Comparison of ENCODE assay signal across 15 mouse cellular contexts in genomic region chr13:84448514-84448913, GRCm38 (mm10).
DNase-seq lines count a peak whose midpoint lies in the region; ATAC-seq lines count a peak whose summit lies in the region.
"Had no signal": no experiment of that assay in that cellular context is flagged by ENCODE, and none has a peak within 500 bp of the region (broad histone marks: within the 10 kb centered on the region; RNA-seq: fewer than 3 reads in every experiment).

No protein-coding gene starts in this region.

- ATAC-seq in forebrain, embryonic 12.5 days (ENCODE audit: low FRiP score): no peak; the same call in 1 of the 2 replicates
- ATAC-seq in forebrain, embryonic 11.5 days (replicated peaks; ENCODE audit: low FRiP score): no peak; the same call in none of the 2 replicates
- ATAC-seq in midbrain, embryonic 12.5 days (ENCODE audit: low FRiP score, low read depth): peak; percentile 0; the same call in 1 of the 2 replicates
- ATAC-seq in neural tube, embryonic 14.5 days (ENCODE audit: low read depth): peak; percentile 38; the same call in 1 of the 2 replicates
- ATAC-seq: CD4-positive, CD25-positive, alpha-beta regulatory T cell, adult 4 months; inflammation-experienced regulatory T-cells, adult 6 months had no signal

- no peak overlapping the region for H3K4me2 ChIP-seq in forebrain, embryonic 12.5 days
- no peak overlapping the region for H3K4me2 ChIP-seq in forebrain, embryonic 11.5 days (ENCODE audit: low read depth, low read length, severe bottlenecking)
- no peak overlapping the region for H3K4me2 ChIP-seq in midbrain, embryonic 12.5 days (replicated peaks)
- H3K4me2 ChIP-seq in neural tube, embryonic 14.5 days (ENCODE audit: low read depth, low read length): no peak overlapping the region

- intact Hi-C loops in heart, postnatal 14 days (cut with DNase I): no loop called here

- peaks cover 22% of the 10 kb centered on the region for H3K4me1 ChIP-seq in forebrain, embryonic 12.5 days
- H3K4me1 ChIP-seq in forebrain, embryonic 11.5 days (replicated peaks; ENCODE audit: control insufficient read depth, insufficient read depth, low read length): peaks cover 5% of the 10 kb centered on the region; the same call in 1 of the 2 replicates
- H3K4me1 ChIP-seq in hindbrain, embryonic 10.5 days (replicated peaks): peaks cover 14% of the 10 kb centered on the region
- peaks cover 19% of the 10 kb centered on the region for H3K4me1 ChIP-seq in midbrain, embryonic 12.5 days
- no peaks in the 10 kb centered on the region for H3K4me1 ChIP-seq in neural tube, embryonic 14.5 days (ENCODE audit: control insufficient read depth, insufficient read depth, low read length)

- H3K9me3 ChIP-seq in forebrain, embryonic 12.5 days: no peaks in the 10 kb centered on the region
- H3K9me3 ChIP-seq in forebrain, embryonic 11.5 days (ENCODE audit: control insufficient read depth, low read length): no peaks in the 10 kb centered on the region
- no peaks in the 10 kb centered on the region for H3K9me3 ChIP-seq in hindbrain, embryonic 10.5 days
- no peaks in the 10 kb centered on the region for H3K9me3 ChIP-seq in midbrain, embryonic 12.5 days
- H3K9me3 ChIP-seq in neural tube, embryonic 14.5 days (ENCODE audit: control insufficient read depth, low read length): no peaks in the 10 kb centered on the region
- H3K9me3 ChIP-seq: G1E had no signal

- no peak overlapping the region for H3K9ac ChIP-seq in forebrain, embryonic 12.5 days
- no peak overlapping the region for H3K9ac ChIP-seq in forebrain, embryonic 11.5 days (ENCODE audit: low read length)
- no peak overlapping the region for H3K9ac ChIP-seq in midbrain, embryonic 12.5 days (replicated peaks)
- no peak overlapping the region for H3K9ac ChIP-seq in neural tube, embryonic 14.5 days (replicated peaks; ENCODE audit: low read depth, low read length)

- peak overlapping the region; percentile 53; the same call in 1 of the 2 replicates for H3K27ac ChIP-seq in forebrain, embryonic 12.5 days
- no peak overlapping the region for H3K27ac ChIP-seq in forebrain, embryonic 11.5 days (ENCODE audit: low read depth, low read length)
- H3K27ac ChIP-seq in hindbrain, embryonic 10.5 days: peak overlapping the region; percentile 45; the same call in 1 of the 2 replicates
- peak overlapping the region; percentile 39 for H3K27ac ChIP-seq in midbrain, embryonic 12.5 days (replicated peaks)
- H3K27ac ChIP-seq in neural tube, embryonic 14.5 days (ENCODE audit: low read depth, low read length): no peak overlapping the region

- no peak overlapping the region for H3K4me3 ChIP-seq in forebrain, embryonic 12.5 days (replicated peaks)
- H3K4me3 ChIP-seq in forebrain, embryonic 11.5 days (ENCODE audit: low read depth, low read length): no peak overlapping the region
- no peak overlapping the region for H3K4me3 ChIP-seq in hindbrain, embryonic 10.5 days
- H3K4me3 ChIP-seq in midbrain, embryonic 12.5 days: no peak overlapping the region
- H3K4me3 ChIP-seq in neural tube, embryonic 14.5 days (ENCODE audit: low read depth, low read length): no peak overlapping the region

- DNase-seq in forebrain, embryonic 11.5 days (ENCODE audit: low spot score): no peak
- no peak for DNase-seq in hindbrain, embryonic 10.5 days (ENCODE audit: low spot score)
- no peak for DNase-seq in c-Kit-positive CD71-positive TER-119-positive erythroid progenitor cells, embryonic 14.5 days (ENCODE audit: low spot score)
- no peak for DNase-seq in heart, postnatal 14 days
- no peak for DNase-seq in cerebellum, postnatal 36 days
- DNase-seq: gastrocnemius, postnatal 14 days; lung, adult 2 months; lung, postnatal 4 days; thymus, adult 2 months had no signal

- no peaks in the 10 kb centered on the region for H3K36me3 ChIP-seq in forebrain, embryonic 12.5 days (replicated peaks)
- no peaks in the 10 kb centered on the region for H3K36me3 ChIP-seq in forebrain, embryonic 11.5 days (ENCODE audit: control insufficient read depth, insufficient read depth, low read length)
- H3K36me3 ChIP-seq in hindbrain, embryonic 10.5 days: no peaks in the 10 kb centered on the region
- no peaks in the 10 kb centered on the region for H3K36me3 ChIP-seq in midbrain, embryonic 12.5 days
- H3K36me3 ChIP-seq in neural tube, embryonic 14.5 days (ENCODE audit: control insufficient read depth, insufficient read depth, low read length): no peaks in the 10 kb centered on the region
- H3K36me3 ChIP-seq: G1E had no signal

- 52% methylated on average over 2 of the region's 2 CpGs for WGBS in forebrain, embryonic 12.5 days
- WGBS in forebrain, embryonic 11.5 days: 63% methylated on average over 2 of the region's 2 CpGs
- 79% methylated on average over 2 of the region's 2 CpGs for WGBS in hindbrain, embryonic 10.5 days
- WGBS in midbrain, embryonic 12.5 days: 53% methylated on average over 2 of the region's 2 CpGs
- WGBS in neural tube, embryonic 14.5 days: 40% methylated on average over 2 of the region's 2 CpGs

- 0 out of 2 replicates have a peak, but pooled peaks cover 3% of the 10 kb centered on the region for H3K27me3 ChIP-seq in forebrain, embryonic 12.5 days
- H3K27me3 ChIP-seq in forebrain, embryonic 11.5 days (ENCODE audit: control insufficient read depth, insufficient read depth, low read length): no peaks in the 10 kb centered on the region
- no peaks in the 10 kb centered on the region for H3K27me3 ChIP-seq in hindbrain, embryonic 10.5 days (ENCODE audit: insufficient read depth, poor library complexity, severe bottlenecking)
- no peaks in the 10 kb centered on the region for H3K27me3 ChIP-seq in midbrain, embryonic 12.5 days
- no peaks in the 10 kb centered on the region for H3K27me3 ChIP-seq in neural tube, embryonic 14.5 days (ENCODE audit: control insufficient read depth, insufficient read depth, low read length)

Comparison
In these comparisons a context has a peak if more than half of its experiments do, and no peak if none do; other contexts are left out.
1. H3K27ac ChIP-seq: peak in forebrain, embryonic 12.5 days (single experiment), hindbrain, embryonic 10.5 days (single experiment) and midbrain, embryonic 12.5 days (single experiment); none in forebrain, embryonic 11.5 days (single experiment) and neural tube, embryonic 14.5 days (single experiment).
2. ATAC-seq: peak in midbrain, embryonic 12.5 days (single experiment) and neural tube, embryonic 14.5 days (single experiment); none in forebrain, embryonic 12.5 days (single experiment) and forebrain, embryonic 11.5 days (single experiment).